Mouse (Mus musculus) liver, embryonic 14.5 days (tissue): ENCODE data around the gene 4931422A03Rik. TPM values are rescaled to one million over a fixed set of nuclear protein-coding genes. Genes with fewer than 3 reads are reported as not detected.

Source experiments
- ATAC-seq: fragments of 200-750 bp; cut with Nextera tagmentation; 2 replicates; pipeline ENCODE4 v1.8.0; 2017; ENCODE audit warnings: moderate number of reproducible peaks, mild to moderate bottlenecking, moderate library complexity; ENCODE audit not compliant: insufficient read depth
- DNase-seq, 3 experiments: peaks; one replicate each; pipeline ENCODE4 v3.0.0-alpha.2; 2012 to 2013; ENCODE audit warnings: low read depth in 3 of 3, low spot score in 3 of 3
- H3K27ac ChIP-seq: fragments of 300-500 bp; sonication (generic); 2 replicates; pipeline ENCODE4 v1.5.1; 2014; ENCODE audit warnings: moderate library complexity, mild to moderate bottlenecking, control low read depth, inconsistent platforms
- H3K27me3 ChIP-seq: fragments of 300-500 bp; sonication (generic); 2 replicates; pipeline ENCODE4 v1.6.1; 2014; ENCODE audit warnings: mild to moderate bottlenecking, low read length, moderate library complexity; ENCODE audit not compliant: control insufficient read depth, insufficient read depth
- H3K36me3 ChIP-seq: fragments of 300-500 bp; sonication (generic); replicated peaks from 2 replicates; pipeline ENCODE4 v1.6.1; 2014; ENCODE audit warnings: low read depth; ENCODE audit not compliant: control insufficient read depth, insufficient read depth
- H3K4me1 ChIP-seq, 2 experiments: fragments of 200-500 bp in 1 of 2; fragments of 300-500 bp in 1 of 2; sonication (generic) in 1 of 2; replicated peaks; 2 replicates each; pipeline ENCODE4 v1.6.1; 2012 to 2014; ENCODE audit warnings: antibody characterized with exemption in 1 of 2, inconsistent platforms in 1 of 2, low read length in 1 of 2; ENCODE audit not compliant: control insufficient read depth in 2 of 2, insufficient read depth in 2 of 2
- H3K4me2 ChIP-seq: fragments of 300-500 bp; sonication (generic); 2 replicates; pipeline ENCODE4 v1.6.1; 2014; ENCODE audit warnings: low read depth, mild to moderate bottlenecking, control low read depth, moderate library complexity
- H3K4me3 ChIP-seq, 2 experiments: fragments of 200-500 bp in 1 of 2; fragments of 300-500 bp in 1 of 2; sonication (generic) in 1 of 2; 2 replicates each; pipeline ENCODE4 v1.5.1; 2012 to 2014; ENCODE audit warnings: low read depth in 2 of 2, low read length in 2 of 2, mild to moderate bottlenecking in 2 of 2, control low read depth in 1 of 2, inconsistent platforms in 1 of 2, moderate library complexity in 1 of 2; ENCODE audit not compliant: insufficient read depth in 1 of 2
- H3K9ac ChIP-seq: fragments of 300-500 bp; sonication (generic); replicated peaks from 2 replicates; pipeline ENCODE4 v1.6.1; 2014; ENCODE audit warnings: mild to moderate bottlenecking, control low read depth, moderate library complexity
- H3K9me3 ChIP-seq: fragments of 300-500 bp; sonication (generic); 2 replicates; pipeline ENCODE4 v1.6.1; 2016; ENCODE audit warnings: low read length, mixed read lengths; ENCODE audit not compliant: control insufficient read depth
- CTCF ChIP-seq: IDR thresholded peaks from 2 replicates; pipeline ENCODE4 v1.5.1; 2016; ENCODE audit warnings: antibody characterized with exemption, low read depth, control low read depth
- EP300 ChIP-seq: IDR thresholded peaks from 2 replicates; pipeline ENCODE4 v1.6.1; 2016; ENCODE audit warnings: antibody characterized with exemption, low read depth
- WGBS: fragments of 180-500 bp; shearing (Covaris S2); extraction: QIAGEN DNeasy Blood & Tissue Kit; methylation state at CpG from one replicate; pipeline ENCODE4 v1.1.7; 2014; ENCODE audit not compliant: insufficient replicate concordance; 5-methylcytosine and 5-hydroxymethylcytosine counted together
- polyA plus RNA-seq, 2 experiments: library from polyadenylated mRNA; depleted of rRNA in 1 of 2; stranded (reverse) in 1 of 2; unstranded in 1 of 2; fragments of >200 nt; fragmentation: Nextera tagmentation in 1 of 2; extraction: Ambion mirVana in 1 of 2; gene quantifications; 2 replicates each; pipeline versions ENCODE4 v1.2.1 to v1.2.3; 2012 to 2014

4931422A03Rik gene
- polyA plus RNA-seq, 2 experiments: 0.86 TPM; not detected in 1

GRCm38 (mm10) chr2:103958634-103959033 lies 69.5 kb downstream of the 4931422A03Rik start:
- Histone ChIP-seq H3K27me3 (no peaks in the 10 kb centered on the region), H3K4me1 (peaks cover 54% of the 10 kb centered on the region in 2 experiments), H3K27ac (peak overlapping the region; percentile 100), H3K36me3 (peaks cover 40% of the 10 kb centered on the region), H3K9me3 (no peaks in the 10 kb centered on the region), H3K4me2 (peak overlapping the region; percentile 99), H3K4me3 (peak overlapping the region; percentile 69 to 90), H3K9ac (peak overlapping the region; percentile 99)
- ATAC-seq (no peak), DNase-seq (no peak)
- TF ChIP-seq CTCF: no peak
- TF ChIP-seq EP300: no peak
- 18% methylated on average over 3 of the region's 3 CpGs for WGBS

GRCm38 (mm10) chr2:103957649-103958546 lies 70.3 kb downstream of the 4931422A03Rik start, which contains the start of gene Lmo2:
TSS of gene Lmo2 (plus strand) at chr2:103957986.
- H3K36me3 ChIP-seq: peaks cover 34% of the 10 kb centered on the region
- H3K4me3 ChIP-seq: peak within 1 kb of the TSS; percentile 69 to 90
- peak; percentile 71 to 81 (median 76) for DNase-seq
- peak within 1 kb of the TSS; percentile 100 for H3K27ac ChIP-seq
- peak within 1 kb of the TSS; percentile 99 for H3K9ac ChIP-seq
- WGBS: 7% methylated on average over 10 of the region's 10 CpGs
- no peak for TF ChIP-seq CTCF
- peak; percentile 93 for TF ChIP-seq EP300
- peaks cover 48% of the 10 kb centered on the region in 2 experiments for H3K4me1 ChIP-seq
- no peaks in the 10 kb centered on the region for H3K27me3 ChIP-seq
- H3K9me3 ChIP-seq: no peaks in the 10 kb centered on the region
- ATAC-seq: peak; percentile 73
- peak within 1 kb of the TSS; percentile 99 for H3K4me2 ChIP-seq

- peaks cover 23% of the 10 kb centered on the region for H3K36me3 ChIP-seq
- H3K9me3 ChIP-seq: no peaks in the 10 kb centered on the region
- H3K27me3 ChIP-seq: no peaks in the 10 kb centered on the region
- H3K27ac ChIP-seq: peak overlapping the region; percentile 100
- ATAC-seq (peak; percentile 84), DNase-seq (peak; percentile 92 to 94 (median 92))
- H3K4me3 ChIP-seq: peak overlapping the region; percentile 69 to 90
- 11% methylated on average over 6 of the region's 6 CpGs for WGBS
- TF ChIP-seq EP300 (peak; percentile 98), CTCF (peak; percentile 47)
- peaks cover 38 to 39% of the 10 kb centered on the region in 2 experiments for H3K4me1 ChIP-seq
- peak overlapping the region; percentile 99 for H3K4me2 ChIP-seq
- peak overlapping the region; percentile 99 for H3K9ac ChIP-seq
These were observed 71.3 kb downstream of the 4931422A03Rik start for GRCm38 (mm10) chr2:103956867-103957266.

GRCm38 (mm10) chr2:103955714-103956113 lies 72.4 kb downstream of the 4931422A03Rik start:
- DNase-seq: no peak
- ATAC-seq: no peak
- no peaks in the 10 kb centered on the region for H3K9me3 ChIP-seq
- no peak overlapping the region for H3K4me3 ChIP-seq
- H3K27me3 ChIP-seq: no peaks in the 10 kb centered on the region
- H3K4me1 ChIP-seq: peaks cover 30 to 31% of the 10 kb centered on the region in 2 experiments
- H3K4me2 ChIP-seq: peak overlapping the region; percentile 99; the same call in 1 of the 2 replicates
- H3K27ac ChIP-seq: peak overlapping the region; percentile 100
- WGBS: 32% methylated on average over 3 of the region's 3 CpGs
- H3K9ac ChIP-seq: peak overlapping the region; percentile 60
- peaks cover 14% of the 10 kb centered on the region for H3K36me3 ChIP-seq
- TF ChIP-seq CTCF (no peak), EP300 (peak; percentile 34; the same call in 1 of the 2 replicates)
